Mouse (Mus musculus) fibroblast of lung, adult 2 months (primary cell): ENCODE measurements around the gene Scd1.

Experiments used
- DNase-seq: peaks from one replicate; pipeline ENCODE4 v3.0.0-alpha.2; 2011; ENCODE audit warnings: low read depth

Scd1 gene

GRCm38 (mm10) chr19:44364029-44364428 lies 43.6 kb downstream of the Scd1 start:
- DNase-seq, result no peak

- DNase-seq, result peak; percentile 40
These were observed 44.1 kb downstream of the Scd1 start for GRCm38 (mm10) chr19:44363529-44363928.

- no peak for DNase-seq
These were observed 49.0 kb downstream of the Scd1 start for GRCm38 (mm10) chr19:44358700-44359099.

GRCm38 (mm10) chr19:44351756-44352155 lies 55.9 kb downstream of the Scd1 start:
- no peak for DNase-seq

- DNase-seq, result no peak
These were observed 58.0 kb downstream of the Scd1 start for GRCm38 (mm10) chr19:44349689-44350088.
